Mouse (Mus musculus) liver, adult 2 months (tissue): ENCODE measurements around the gene Dmd.

Experiments
- CTCF ChIP-seq: fragments of 200-500 bp; IDR thresholded peaks from 2 replicates; pipeline ENCODE4 v1.5.1; 2011; ENCODE audit warnings: low read depth, low read length, control low read depth
- POLR2A ChIP-seq: fragments of 200-500 bp; IDR thresholded peaks from 2 replicates; pipeline ENCODE4 v1.6.1; 2011; ENCODE audit warnings: low read length, control low read depth; ENCODE audit not compliant: insufficient read depth; ENCODE audit errors: extremely low read depth

DNA sequence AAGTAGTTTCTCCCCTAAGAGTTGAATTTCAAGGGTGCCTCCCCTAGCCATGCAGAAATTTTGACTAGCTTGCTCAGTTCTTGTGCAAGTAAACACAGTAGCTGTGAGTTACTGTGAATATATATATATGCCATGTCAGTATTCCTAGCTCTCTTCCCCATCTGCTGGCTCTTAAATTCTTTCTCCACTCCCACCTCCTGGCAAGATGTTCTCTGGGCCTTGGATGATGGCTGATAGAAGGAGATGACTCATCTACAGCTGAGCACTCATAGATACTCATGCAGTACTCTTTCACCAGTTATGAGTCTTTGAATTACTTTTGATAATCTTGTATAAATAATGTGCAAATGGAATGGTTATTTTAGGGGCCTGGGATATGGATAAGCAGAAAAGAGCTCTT is 737.9 kb downstream of the Dmd start:
- TF ChIP-seq CTCF, result no peak
- TF ChIP-seq POLR2A, result no peak
